Comparison of ENCODE assay signal across 8 mouse cellular contexts in the genomic region with DNA sequence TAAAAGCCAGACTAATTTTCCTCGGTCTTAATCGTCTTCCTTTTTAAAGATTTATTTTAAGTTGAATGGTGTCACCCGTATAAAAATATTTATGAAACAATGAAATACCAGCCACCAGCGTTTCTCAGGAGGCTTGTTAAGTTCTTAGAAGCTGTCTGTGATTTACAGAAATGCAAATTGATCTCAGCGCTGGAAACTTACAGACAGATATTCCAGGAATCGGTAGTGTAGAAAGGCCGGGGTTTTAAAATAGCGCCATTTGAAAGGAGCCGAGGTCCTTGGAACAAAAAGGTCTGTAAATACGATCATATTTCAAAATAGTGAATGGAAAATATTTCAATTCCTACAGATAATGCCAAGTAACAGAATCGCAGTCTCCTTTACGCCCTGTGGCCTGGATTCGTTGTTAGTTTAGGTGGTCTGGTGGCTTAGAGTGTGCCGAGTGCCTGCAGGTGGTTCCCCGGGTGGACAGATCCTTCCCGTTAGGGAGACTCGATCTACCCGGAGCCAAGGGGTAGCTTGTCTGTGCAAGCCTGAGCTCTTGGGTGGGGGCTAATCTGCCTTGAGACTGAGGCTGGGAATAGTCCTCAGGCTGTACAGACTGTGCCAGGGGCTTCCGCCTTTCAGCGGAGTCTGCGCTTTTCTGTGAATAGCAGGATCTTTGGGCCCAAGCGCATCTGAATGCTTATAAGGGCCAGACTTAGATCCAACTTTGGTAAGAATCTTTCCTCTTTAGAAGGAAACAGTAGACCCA. TPM values are rescaled to one million over a fixed set of nuclear protein-coding genes. Genes with fewer than 3 reads are reported as not detected.
DNase-seq lines count a peak whose midpoint lies in the region; ATAC-seq and TF ChIP-seq lines count a peak whose summit lies in the region.

No protein-coding gene starts in this region.

- WGBS in lung, adult 2 months, result 17% methylated on average over 22 of the region's 22 CpGs
- WGBS in heart, embryonic 11.5 days (ENCODE audit: insufficient replicate concordance), result under 1% methylated on average over 22 of the region's 22 CpGs
- WGBS in liver, embryonic 14.5 days (ENCODE audit: insufficient replicate concordance), result 6% methylated on average over 22 of the region's 22 CpGs
- 18% methylated on average over 22 of the region's 22 CpGs for WGBS in olfactory bulb, adult 2 months

- peak overlapping the region; percentile 57 for H3K4me3 ChIP-seq in lung, adult 2 months (replicated peaks; ENCODE audit: extremely low read depth, low read depth, low read length)
- H3K4me3 ChIP-seq in heart, embryonic 11.5 days (ENCODE audit: low read depth, low read length), result peak overlapping the region; percentile 89
- peak overlapping the region; percentile 43 to 55; a peak in 3 of 4 replicates for H3K4me3 ChIP-seq in liver, embryonic 14.5 days (ENCODE audit: insufficient read depth in 1 of 2, low read depth in 2 of 2, low read length in 2 of 2)
- H3K4me3 ChIP-seq in olfactory bulb, adult 2 months (ENCODE audit: insufficient read depth, low read depth, low read length), result peak overlapping the region; percentile 47

- H3K9ac ChIP-seq in heart, embryonic 11.5 days (ENCODE audit: low read depth, low read length), result peak overlapping the region; percentile 98
- no peak overlapping the region for H3K9ac ChIP-seq in liver, embryonic 14.5 days (replicated peaks)

- H3K27ac ChIP-seq in heart, embryonic 11.5 days (ENCODE audit: low read depth, low read length), result peak overlapping the region; percentile 99
- no peak overlapping the region for H3K27ac ChIP-seq in liver, embryonic 14.5 days
- H3K27ac ChIP-seq in olfactory bulb, adult 2 months (ENCODE audit: insufficient read depth, low read depth, low read length), result peak overlapping the region; percentile 1; the same call in 1 of the 2 replicates

- peak; percentile 59 for DNase-seq in lung, adult 2 months
- DNase-seq in lung, postnatal 25 days (ENCODE audit: low spot score), result no peak
- peak; percentile 78 for DNase-seq in embryo, embryonic 10.5 days (ENCODE audit: low spot score)
- DNase-seq in kidney, adult 9 months, result peak; percentile 56
- DNase-seq in liver, embryonic 14.5 days (ENCODE audit: low read depth in 3 of 3, low spot score in 3 of 3), result no peak
- no peak for DNase-seq in spleen, postnatal 14 days (ENCODE audit: low spot score in 2 of 2)

- TF ChIP-seq POLR2A in lung, adult 2 months (IDR thresholded peaks at IDR 0.05; ENCODE audit: borderline replicate concordance, extremely low read depth, low read depth, low read length), result no peak
- no peak for TF ChIP-seq POLR2A in olfactory bulb, adult 2 months (IDR thresholded peaks at IDR 0.05; ENCODE audit: insufficient read depth, low read depth, low read length)

- TF ChIP-seq CTCF in lung, adult 2 months (IDR thresholded peaks at IDR 0.05; ENCODE audit: insufficient read depth, low read length), result no peak
- TF ChIP-seq CTCF in liver, embryonic 14.5 days (IDR thresholded peaks at IDR 0.05; ENCODE audit: low read depth), result no peak
- no peak for TF ChIP-seq CTCF in olfactory bulb, adult 2 months (IDR thresholded peaks at IDR 0.05; ENCODE audit: insufficient read depth, low read depth, low read length)

- H3K4me2 ChIP-seq in heart, embryonic 11.5 days, result peak overlapping the region; percentile 71
- H3K4me2 ChIP-seq in liver, embryonic 14.5 days (ENCODE audit: low read depth), result peak overlapping the region; percentile 42

- peaks cover 5% of the 10 kb centered on the region for H3K4me1 ChIP-seq in lung, adult 2 months (ENCODE audit: control insufficient read depth, insufficient read depth, low read length)
- H3K4me1 ChIP-seq in heart, embryonic 11.5 days (ENCODE audit: control insufficient read depth, insufficient read depth, low read length), result peaks cover 41% of the 10 kb centered on the region
- 0 out of 4 replicates have a peak, but pooled peaks cover 0 to 2% of the 10 kb centered on the region in 2 experiments for H3K4me1 ChIP-seq in liver, embryonic 14.5 days (replicated peaks; ENCODE audit: control insufficient read depth in 2 of 2, insufficient read depth in 2 of 2, low read length in 1 of 2)
- H3K4me1 ChIP-seq in olfactory bulb, adult 2 months (ENCODE audit: control insufficient read depth, insufficient read depth, low read length), result peaks cover 13% of the 10 kb centered on the region

- no peaks in the 10 kb centered on the region for H3K27me3 ChIP-seq in heart, embryonic 11.5 days (ENCODE audit: control insufficient read depth, insufficient read depth, low read length)
- H3K27me3 ChIP-seq in liver, embryonic 14.5 days (ENCODE audit: control insufficient read depth, insufficient read depth, low read length), result peaks cover 49% of the 10 kb centered on the region

- no peak for ATAC-seq in heart, embryonic 11.5 days (replicated peaks; ENCODE audit: insufficient number of reproducible peaks, low FRiP score, low TSS enrichment)
- no peak for ATAC-seq in liver, embryonic 14.5 days (ENCODE audit: insufficient read depth)

- no peaks in the 10 kb centered on the region for H3K9me3 ChIP-seq in heart, embryonic 11.5 days (replicated peaks; ENCODE audit: control insufficient read depth, low read length)
- no peaks in the 10 kb centered on the region for H3K9me3 ChIP-seq in liver, embryonic 14.5 days (ENCODE audit: control insufficient read depth, low read length)

- H3K36me3 ChIP-seq in heart, embryonic 11.5 days (ENCODE audit: control insufficient read depth, insufficient read depth, low read length), result no peaks in the 10 kb centered on the region
- H3K36me3 ChIP-seq in liver, embryonic 14.5 days (replicated peaks; ENCODE audit: control insufficient read depth, insufficient read depth, low read depth), result no peaks in the 10 kb centered on the region

- TF ChIP-seq EP300 in liver, embryonic 14.5 days (IDR thresholded peaks at IDR 0.05; ENCODE audit: low read depth), result no peak

RNA-seq across cellular contexts. Expression of gene Tead1, which starts 1.6 kb away (rescaled TPM):
- polyA plus RNA-seq in lung, adult 2 months (2012; rRNA removed), result 32.4 and 45.9 TPM in 2 replicates
- 23.2 and 35.5 TPM in 2 replicates for polyA plus RNA-seq in heart, embryonic 11.5 days (2014; fragmentation: Nextera tagmentation; extraction: Ambion mirVana)
- 0.98 and 1.1 TPM in 2 replicates for polyA plus RNA-seq in liver, embryonic 14.5 days (2012; rRNA removed)
- 0.67 and 0.75 TPM in 2 replicates for polyA plus RNA-seq in liver, embryonic 14.5 days (2014; fragmentation: Nextera tagmentation; extraction: Ambion mirVana)
- not detected in 2 replicates for polyA plus RNA-seq in olfactory bulb, adult 2 months (2012; ENCODE audit: insufficient read depth, insufficient read length, low replicate concordance, missing spikeins)

Comparison
In these comparisons a context has a peak if more than half of its experiments do, and no peak if none do; other contexts are left out.
1. DNase-seq: peak in lung, adult 2 months (single experiment), embryo, embryonic 10.5 days (single experiment) and kidney, adult 9 months (single experiment); none in lung, postnatal 25 days (single experiment), liver, embryonic 14.5 days (0 of 3) and spleen, postnatal 14 days (0 of 2).
2. Peak in every context shown above with its lines, with median percentiles within 50 percentile points of each other: H3K4me3 ChIP-seq.